Mouse (Mus musculus): ENCODE data around the gene Dpy19l3. TPM values are rescaled to one million over a fixed set of nuclear protein-coding genes. Genes with fewer than 3 reads are reported as not detected.

Gene Dpy19l3
- 1.8 and 2.3 TPM in 2 replicates for polyA plus RNA-seq (2012; rRNA removed)

- H3K27ac ChIP-seq (ENCODE audit: insufficient read depth, low read depth, low read length), result no peak within 1 kb of the TSS
- TF ChIP-seq CTCF (IDR thresholded peaks at IDR 0.05; ENCODE audit: extremely low read depth, insufficient read length, insufficient replicate concordance, low read depth, low read length), result no peak
- TF ChIP-seq POLR2A (IDR thresholded peaks at IDR 0.05; ENCODE audit: low read depth, low read length), result no peak
- H3K36me3 ChIP-seq (ENCODE audit: control insufficient read depth, insufficient read depth, low read length), result no peaks in the 10 kb centered on the region
- H3K27me3 ChIP-seq (ENCODE audit: control insufficient read depth, insufficient read depth, low read length), result no peaks in the 10 kb centered on the region
- WGBS, result 1% methylated on average over 70 of the region's 70 CpGs
- H3K4me3 ChIP-seq (ENCODE audit: low read depth, low read length), result peak within 1 kb of the TSS; percentile 85
- H3K4me1 ChIP-seq (ENCODE audit: control insufficient read depth, insufficient read depth, insufficient read length, low read length), result no peaks in the 10 kb centered on the region
Measured at GRCm38 (mm10) chr7:35754033-35754885, at the start of gene Dpy19l3. Gene Dpy19l3, minus strand, starts transcription at chr7:35754454.

- Histone ChIP-seq H3K36me3 (ENCODE audit: control insufficient read depth, insufficient read depth, low read length) (peaks cover 14% of the 10 kb centered on the region), H3K27me3 (ENCODE audit: control insufficient read depth, insufficient read depth, low read length) (no peaks in the 10 kb centered on the region), H3K4me1 (ENCODE audit: control insufficient read depth, insufficient read depth, insufficient read length, low read length) (no peaks in the 10 kb centered on the region), H3K27ac (ENCODE audit: insufficient read depth, low read depth, low read length) (peak within 1 kb of the TSS; percentile 6; the same call in 1 of the 2 replicates), H3K4me3 (ENCODE audit: low read depth, low read length) (peak within 1 kb of the TSS; percentile 97)
- 18% methylated on average over 26 of the region's 26 CpGs for WGBS
- TF ChIP-seq POLR2A (IDR thresholded peaks at IDR 0.05; ENCODE audit: low read depth, low read length) (peak; percentile 9; the same call in 1 of the 2 replicates), CTCF (IDR thresholded peaks at IDR 0.05; ENCODE audit: extremely low read depth, insufficient read length, insufficient replicate concordance, low read depth, low read length) (no peak)
Measured at GRCm38 (mm10) chr7:35802906-35803595, 48.8 kb upstream of the Dpy19l3 start, which contains the start of gene Zfp507. Gene Zfp507, minus strand, starts transcription at chr7:35803003.

- H3K36me3 ChIP-seq (ENCODE audit: control insufficient read depth, insufficient read depth, low read length), result peaks cover 14% of the 10 kb centered on the region
- peak overlapping the region; percentile 97 for H3K4me3 ChIP-seq (ENCODE audit: low read depth, low read length)
- WGBS, result under 1% methylated on average over 49 of the region's 49 CpGs
- H3K27me3 ChIP-seq (ENCODE audit: control insufficient read depth, insufficient read depth, low read length), result no peaks in the 10 kb centered on the region
- peak overlapping the region; percentile 6; the same call in 1 of the 2 replicates for H3K27ac ChIP-seq (ENCODE audit: insufficient read depth, low read depth, low read length)
- no peaks in the 10 kb centered on the region for H3K4me1 ChIP-seq (ENCODE audit: control insufficient read depth, insufficient read depth, insufficient read length, low read length)
- TF ChIP-seq POLR2A (IDR thresholded peaks at IDR 0.05; ENCODE audit: low read depth, low read length), result no peak
- TF ChIP-seq CTCF (IDR thresholded peaks at IDR 0.05; ENCODE audit: extremely low read depth, insufficient read length, insufficient replicate concordance, low read depth, low read length), result no peak
Measured at GRCm38 (mm10) chr7:35802201-35802905, 48.1 kb upstream of the Dpy19l3 start.

GRCm38 (mm10) chr7:35796123-35796522 is 41.9 kb upstream of the Dpy19l3 start:
- Histone ChIP-seq H3K36me3 (ENCODE audit: control insufficient read depth, insufficient read depth, low read length) (peaks cover 44% of the 10 kb centered on the region), H3K4me1 (ENCODE audit: control insufficient read depth, insufficient read depth, insufficient read length, low read length) (no peaks in the 10 kb centered on the region), H3K27ac (ENCODE audit: insufficient read depth, low read depth, low read length) (no peak overlapping the region), H3K27me3 (ENCODE audit: control insufficient read depth, insufficient read depth, low read length) (no peaks in the 10 kb centered on the region), H3K4me3 (ENCODE audit: low read depth, low read length) (no peak overlapping the region)
- TF ChIP-seq POLR2A (IDR thresholded peaks at IDR 0.05; ENCODE audit: low read depth, low read length) (no peak), CTCF (IDR thresholded peaks at IDR 0.05; ENCODE audit: extremely low read depth, insufficient read length, insufficient replicate concordance, low read depth, low read length) (no peak)
- 40% methylated on average over 7 of the region's 7 CpGs for WGBS

GRCm38 (mm10) chr7:35794145-35794664 is 40.0 kb upstream of the Dpy19l3 start:
- H3K36me3 ChIP-seq (ENCODE audit: control insufficient read depth, insufficient read depth, low read length), result peaks cover 41% of the 10 kb centered on the region
- H3K4me1 ChIP-seq (ENCODE audit: control insufficient read depth, insufficient read depth, insufficient read length, low read length), result no peaks in the 10 kb centered on the region
- H3K4me3 ChIP-seq (ENCODE audit: low read depth, low read length), result no peak overlapping the region
- no peaks in the 10 kb centered on the region for H3K27me3 ChIP-seq (ENCODE audit: control insufficient read depth, insufficient read depth, low read length)
- no peak for TF ChIP-seq CTCF (IDR thresholded peaks at IDR 0.05; ENCODE audit: extremely low read depth, insufficient read length, insufficient replicate concordance, low read depth, low read length)
- no peak for TF ChIP-seq POLR2A (IDR thresholded peaks at IDR 0.05; ENCODE audit: low read depth, low read length)
- no peak overlapping the region for H3K27ac ChIP-seq (ENCODE audit: insufficient read depth, low read depth, low read length)
- WGBS, result 77% methylated on average over 12 of the region's 12 CpGs

- Histone ChIP-seq H3K36me3 (ENCODE audit: control insufficient read depth, insufficient read depth, low read length) (peaks cover 45% of the 10 kb centered on the region), H3K27me3 (ENCODE audit: control insufficient read depth, insufficient read depth, low read length) (no peaks in the 10 kb centered on the region), H3K4me3 (ENCODE audit: low read depth, low read length) (no peak overlapping the region), H3K4me1 (ENCODE audit: control insufficient read depth, insufficient read depth, insufficient read length, low read length) (no peaks in the 10 kb centered on the region), H3K27ac (ENCODE audit: insufficient read depth, low read depth, low read length) (no peak overlapping the region)
- TF ChIP-seq CTCF (IDR thresholded peaks at IDR 0.05; ENCODE audit: extremely low read depth, insufficient read length, insufficient replicate concordance, low read depth, low read length) (no peak), POLR2A (IDR thresholded peaks at IDR 0.05; ENCODE audit: low read depth, low read length) (no peak)
- 72% methylated on average over 12 of the region's 12 CpGs for WGBS
Measured at GRCm38 (mm10) chr7:35792150-35792848, 38.0 kb upstream of the Dpy19l3 start.

All from small intestine, adult 2 months (tissue).